Mouse (Mus musculus) naive thymus-derived CD4-positive, alpha-beta T cell, adult 5 months (primary cell): Measurements from ENCODE around the gene Eps15. TPM values are rescaled to one million over a fixed set of nuclear protein-coding genes. Genes with fewer than 3 reads are reported as not detected.

ENCODE experiments used
- polyA plus RNA-seq: library from polyadenylated mRNA; unstranded; fragments of 100-300 nt; shearing (Covaris generic); gene quantifications from one replicate; pipeline ENCODE4 v1.2.1, GENCODE M21; 2017

Gene Eps15
- 142 TPM for polyA plus RNA-seq

DNA sequence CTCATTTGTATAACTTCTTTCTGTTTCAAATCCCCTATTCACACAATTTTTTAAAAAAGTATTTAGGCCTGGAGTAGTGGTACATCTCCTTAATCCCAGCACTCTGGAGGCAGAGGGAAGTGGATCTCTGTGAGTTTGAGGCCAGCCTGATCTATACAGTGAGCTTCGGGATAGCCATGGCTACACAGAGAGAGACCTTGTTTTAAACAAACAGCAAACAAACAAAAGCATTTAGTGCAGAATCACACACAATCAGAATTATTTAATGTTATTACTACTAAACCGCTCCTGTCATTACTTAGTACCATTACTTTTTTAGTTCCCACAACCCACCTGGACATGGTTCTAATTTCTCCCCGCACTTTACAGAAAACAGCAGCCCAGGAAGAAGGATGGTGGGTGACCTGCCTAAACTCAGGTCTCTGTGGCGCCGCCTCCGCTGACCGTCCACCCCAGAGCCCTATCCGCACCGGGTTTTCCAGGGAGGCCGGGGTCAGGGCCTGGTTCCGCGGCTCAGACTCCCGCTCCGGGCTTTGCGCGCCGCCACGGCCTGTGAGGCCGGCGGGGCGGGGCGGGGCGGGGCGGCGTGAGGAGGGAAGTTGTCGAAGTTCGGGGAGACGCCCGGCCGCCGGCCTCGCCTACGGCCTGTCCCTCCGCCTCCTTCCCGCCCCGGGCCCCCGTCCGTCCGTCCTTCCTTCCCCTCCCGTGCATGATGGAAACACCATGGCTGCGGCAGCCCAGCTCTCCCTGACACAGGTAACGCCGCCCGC lies at the start of gene Eps15:
Gene Eps15 (plus strand): TSS at position 580 of the 770 bp plus-strand sequence.

DNA sequence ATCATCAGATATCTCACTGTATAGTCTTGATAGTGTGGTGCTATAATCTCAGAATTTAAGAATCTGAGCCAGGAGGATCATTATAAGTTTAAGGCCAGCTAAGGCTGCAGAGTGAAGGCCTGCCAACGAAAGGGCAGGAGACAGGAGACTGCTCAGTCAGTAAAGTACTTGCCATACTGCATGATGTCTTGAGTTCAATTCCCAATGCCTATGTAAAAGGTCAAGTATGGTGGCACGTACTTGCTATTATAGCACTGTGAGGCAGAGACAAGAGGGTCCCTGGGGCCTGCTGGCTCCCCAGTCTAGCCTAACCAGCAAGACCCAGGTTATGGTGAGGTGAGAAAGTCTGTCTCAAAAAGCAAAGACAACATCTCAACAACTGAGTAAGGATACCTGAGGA lies 45.9 kb upstream of the Eps15 start, which contains the start of gene Calr4:
Gene Calr4 (plus strand): TSS at position 301 of the 400 bp plus-strand sequence.

DNA sequence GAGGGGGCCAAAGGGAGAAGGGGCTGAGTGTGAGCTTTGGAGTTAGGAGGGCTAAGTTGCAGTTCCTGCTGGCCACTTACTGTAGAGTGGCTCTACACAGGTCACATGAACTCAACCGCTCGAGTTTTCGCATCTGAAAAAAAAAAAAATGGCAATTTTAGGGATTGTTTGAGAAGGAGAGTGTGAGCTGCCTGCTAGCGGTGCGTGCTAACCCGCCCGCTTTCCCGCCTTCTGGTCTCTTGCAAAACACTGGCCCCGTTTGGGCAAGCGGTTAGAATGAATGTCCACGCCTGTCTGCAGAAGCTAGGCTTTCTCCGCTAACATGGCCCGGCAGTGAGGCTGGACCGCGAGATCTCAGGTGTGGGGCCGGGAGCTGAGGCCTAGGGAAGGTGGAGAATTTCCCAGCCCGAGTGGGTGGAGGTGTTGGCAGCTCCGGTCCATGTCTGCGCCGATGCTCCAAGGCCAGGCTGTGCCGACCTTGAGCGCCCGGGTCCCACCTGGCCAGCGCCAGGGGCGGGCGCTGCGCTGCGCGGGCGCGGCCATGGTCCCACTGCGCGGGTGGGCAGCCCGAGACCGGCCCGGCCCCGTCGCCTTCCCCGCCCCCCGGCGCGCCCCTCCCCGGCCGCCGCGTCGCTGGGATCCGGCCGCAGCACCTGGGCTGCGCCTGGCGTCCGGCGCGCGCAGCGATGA lies 126.6 kb downstream of the Eps15 start, which contains the start of gene Ttc39a:
Gene Ttc39a (plus strand): TSS at position 138 of the 690 bp plus-strand sequence.

Other genes with a start within 250 kb of the Eps15 start
- gene Osbpl9, start 78.0 kb upstream of the Eps15 start, polyA plus RNA-seq: 270 TPM
- not detected for gene Calr4, start 45.8 kb upstream of the Eps15 start, polyA plus RNA-seq
- not detected for gene Ttc39a, start 126.4 kb downstream of the Eps15 start, polyA plus RNA-seq
- gene Rnf11, start 204.5 kb downstream of the Eps15 start, polyA plus RNA-seq: 40.3 TPM